Mouse (Mus musculus): ENCODE data around the gene Selenon. TPM values are rescaled to one million over a fixed set of nuclear protein-coding genes. Genes with fewer than 3 reads are reported as not detected.
"Not testable (repeated sequence)": the region's sequence is repeated elsewhere in the genome, so short reads cannot be mapped to it uniquely, and the experiment has no call there.

Selenon gene
- polyA plus RNA-seq, 1 experiment from 2014 or later = 36.7 TPM

GRCm38 (mm10) chr4:134512798-134513197 is 39.2 kb downstream of the Selenon start:
- Histone ChIP-seq H3K36me3 (no peaks in the 10 kb centered on the region), H3K27me3 (no peaks in the 10 kb centered on the region), H3K4me3 (0 out of 2 replicates have a peak overlapping the region, but pooled peaks have one; percentile 1), H3K4me1 (peaks cover 16% of the 10 kb centered on the region; the same call in 1 of the 2 replicates), H3K27ac (no peak overlapping the region), H3K4me2 (replicated peaks) (peak overlapping the region; percentile 30), H3K9me3 (replicated peaks) (no peaks in the 10 kb centered on the region), H3K9ac (no peak overlapping the region)
- 29% methylated on average over 15 of the region's 15 CpGs for WGBS
- no peak for ATAC-seq (ENCODE audit: low FRiP score)

GRCm38 (mm10) chr4:134511730-134512129 is 40.2 kb downstream of the Selenon start:
- 71% methylated on average over 6 of the region's 6 CpGs for WGBS
- Histone ChIP-seq H3K9me3 (replicated peaks) (no peaks in the 10 kb centered on the region), H3K9ac (no peak overlapping the region), H3K36me3 (peaks cover 4% of the 10 kb centered on the region; the same call in 1 of the 2 replicates), H3K4me3 (peak overlapping the region; percentile 43), H3K4me1 (peaks cover 16% of the 10 kb centered on the region; the same call in 1 of the 2 replicates), H3K27me3 (no peaks in the 10 kb centered on the region), H3K27ac (no peak overlapping the region), H3K4me2 (replicated peaks) (peak overlapping the region; percentile 70)
- ATAC-seq (ENCODE audit: low FRiP score) = no peak

GRCm38 (mm10) chr4:134510845-134511411 is 41.0 kb downstream of the Selenon start, which contains the start of gene Aunip:
TSS of gene Aunip (plus strand) at chr4:134510999.
- H3K9ac ChIP-seq = peak within 1 kb of the TSS; percentile 44
- H3K4me2 ChIP-seq (replicated peaks) = peak within 1 kb of the TSS; percentile 70
- H3K27ac ChIP-seq = no peak within 1 kb of the TSS
- H3K27me3 ChIP-seq = no peaks in the 10 kb centered on the region
- H3K4me3 ChIP-seq = peak within 1 kb of the TSS; percentile 43
- peaks cover 16% of the 10 kb centered on the region; the same call in 1 of the 2 replicates for H3K4me1 ChIP-seq
- WGBS = under 1% methylated on average over 42 of the region's 42 CpGs
- ATAC-seq (ENCODE audit: low FRiP score) = peak; percentile 96
- no peaks in the 10 kb centered on the region for H3K9me3 ChIP-seq (replicated peaks)
- peaks cover 5% of the 10 kb centered on the region; the same call in 1 of the 2 replicates for H3K36me3 ChIP-seq

GRCm38 (mm10) chr4:134510396-134510795 is 41.6 kb downstream of the Selenon start:
- no peak overlapping the region for H3K27ac ChIP-seq
- H3K4me1 ChIP-seq = peaks cover 16% of the 10 kb centered on the region; the same call in 1 of the 2 replicates
- peak; percentile 43 for ATAC-seq (ENCODE audit: low FRiP score)
- H3K4me2 ChIP-seq (replicated peaks) = peak overlapping the region; percentile 70
- no peak overlapping the region for H3K4me3 ChIP-seq
- H3K36me3 ChIP-seq = peaks cover 5% of the 10 kb centered on the region; the same call in 1 of the 2 replicates
- H3K9ac ChIP-seq = 0 out of 2 replicates have a peak overlapping the region, but pooled peaks have one; percentile 14
- 79% methylated on average over 4 of the region's 4 CpGs for WGBS
- no peaks in the 10 kb centered on the region for H3K27me3 ChIP-seq
- H3K9me3 ChIP-seq (replicated peaks) = no peaks in the 10 kb centered on the region

GRCm38 (mm10) chr4:134506713-134507112 is 45.3 kb downstream of the Selenon start:
- H3K27me3 ChIP-seq = no peaks in the 10 kb centered on the region
- 0 out of 2 replicates have a peak, but pooled peaks cover 6% of the 10 kb centered on the region for H3K4me1 ChIP-seq
- ATAC-seq (ENCODE audit: low FRiP score) = no peak
- no peak overlapping the region for H3K27ac ChIP-seq
- peaks cover 5% of the 10 kb centered on the region; the same call in 1 of the 2 replicates for H3K36me3 ChIP-seq
- H3K4me2 ChIP-seq (replicated peaks) = no peak overlapping the region
- no peaks in the 10 kb centered on the region for H3K9me3 ChIP-seq (replicated peaks)
- H3K9ac ChIP-seq = no peak overlapping the region
- H3K4me3 ChIP-seq = no peak overlapping the region
- 89% methylated on average over 19 of the region's 19 CpGs for WGBS

- no peak overlapping the region for H3K4me3 ChIP-seq
- no peak overlapping the region for H3K27ac ChIP-seq
- ATAC-seq (ENCODE audit: low FRiP score) = no peak
- H3K9ac ChIP-seq = no peak overlapping the region
- 78% methylated on average over 3 of the region's 4 CpGs for WGBS
- H3K9me3 ChIP-seq (replicated peaks) = no peaks in the 10 kb centered on the region
- H3K36me3 ChIP-seq = peaks cover 5% of the 10 kb centered on the region; the same call in 1 of the 2 replicates
- no peaks in the 10 kb centered on the region for H3K27me3 ChIP-seq
- no peak overlapping the region for H3K4me2 ChIP-seq (replicated peaks)
- H3K4me1 ChIP-seq = 0 out of 2 replicates have a peak, but pooled peaks cover 1% of the 10 kb centered on the region
These were observed 45.9 kb downstream of the Selenon start for GRCm38 (mm10) chr4:134505966-134506594.

- Histone ChIP-seq H3K9ac (no peak overlapping the region), H3K27me3 (no peaks in the 10 kb centered on the region), H3K9me3 (replicated peaks) (no peaks in the 10 kb centered on the region), H3K4me3 (no peak overlapping the region), H3K4me1 (no peaks in the 10 kb centered on the region), H3K4me2 (replicated peaks) (no peak overlapping the region), H3K27ac (no peak overlapping the region), H3K36me3 (peaks cover 5% of the 10 kb centered on the region; the same call in 1 of the 2 replicates)
- no peak for ATAC-seq (ENCODE audit: low FRiP score)
- WGBS = 91% methylated on average over 4 of the region's 4 CpGs
These were observed 46.6 kb downstream of the Selenon start for GRCm38 (mm10) chr4:134505303-134505789.

- Histone ChIP-seq H3K4me3 (no peak overlapping the region), H3K9ac (no peak overlapping the region), H3K9me3 (replicated peaks) (no peaks in the 10 kb centered on the region), H3K4me2 (replicated peaks) (no peak overlapping the region), H3K4me1 (no peaks in the 10 kb centered on the region), H3K36me3 (peaks cover 5% of the 10 kb centered on the region; the same call in 1 of the 2 replicates), H3K27me3 (no peaks in the 10 kb centered on the region), H3K27ac (no peak overlapping the region)
- WGBS = 80% methylated on average over 4 of the region's 4 CpGs
- no peak for ATAC-seq (ENCODE audit: low FRiP score)
These were observed 48.1 kb downstream of the Selenon start for GRCm38 (mm10) chr4:134503686-134504357.

- 96% methylated on average over 6 of the region's 6 CpGs for WGBS
- Histone ChIP-seq H3K27me3 (no peaks in the 10 kb centered on the region), H3K4me3 (no peak overlapping the region), H3K27ac (no peak overlapping the region), H3K4me1 (peaks cover 21% of the 10 kb centered on the region), H3K9me3 (replicated peaks) (no peaks in the 10 kb centered on the region), H3K36me3 (no peaks in the 10 kb centered on the region), H3K4me2 (replicated peaks) (no peak overlapping the region), H3K9ac (no peak overlapping the region)
- no peak for ATAC-seq (ENCODE audit: low FRiP score)
These were observed 50.9 kb downstream of the Selenon start for GRCm38 (mm10) chr4:134501095-134501494.

- WGBS = 85% methylated on average over 6 of the region's 6 CpGs
- H3K36me3 ChIP-seq; ATAC-seq (ENCODE audit: low FRiP score); H3K4me2 ChIP-seq (replicated peaks); H3K9me3 ChIP-seq (replicated peaks); H3K27ac ChIP-seq; H3K4me3 ChIP-seq; H3K27me3 ChIP-seq; H3K9ac ChIP-seq: not testable (repeated sequence)
- peaks cover 27% of the 10 kb centered on the region for H3K4me1 ChIP-seq
These were observed 53.0 kb downstream of the Selenon start for GRCm38 (mm10) chr4:134498983-134499382.

- H3K36me3 ChIP-seq = no peaks in the 10 kb centered on the region
- no peak for ATAC-seq (ENCODE audit: low FRiP score)
These were observed 53.8 kb downstream of the Selenon start for GRCm38 (mm10) chr4:134497986-134498731.

More at GRCm38 (mm10) chr4:134497986-134498731, 53.8 kb downstream of the Selenon start:
- Histone ChIP-seq H3K4me3 (no peak overlapping the region), H3K27me3 (no peaks in the 10 kb centered on the region), H3K4me2 (replicated peaks) (peak overlapping the region; percentile 99), H3K9ac (no peak overlapping the region), H3K27ac (peak overlapping the region; percentile 13; the same call in 1 of the 2 replicates), H3K9me3 (replicated peaks) (no peaks in the 10 kb centered on the region), H3K4me1 (peaks cover 27% of the 10 kb centered on the region)
- WGBS = 62% methylated on average over 12 of the region's 12 CpGs

All from hindbrain, embryonic 12.5 days (tissue).